ENCODE assay signal across 10 mouse cellular contexts in the genomic region with DNA sequence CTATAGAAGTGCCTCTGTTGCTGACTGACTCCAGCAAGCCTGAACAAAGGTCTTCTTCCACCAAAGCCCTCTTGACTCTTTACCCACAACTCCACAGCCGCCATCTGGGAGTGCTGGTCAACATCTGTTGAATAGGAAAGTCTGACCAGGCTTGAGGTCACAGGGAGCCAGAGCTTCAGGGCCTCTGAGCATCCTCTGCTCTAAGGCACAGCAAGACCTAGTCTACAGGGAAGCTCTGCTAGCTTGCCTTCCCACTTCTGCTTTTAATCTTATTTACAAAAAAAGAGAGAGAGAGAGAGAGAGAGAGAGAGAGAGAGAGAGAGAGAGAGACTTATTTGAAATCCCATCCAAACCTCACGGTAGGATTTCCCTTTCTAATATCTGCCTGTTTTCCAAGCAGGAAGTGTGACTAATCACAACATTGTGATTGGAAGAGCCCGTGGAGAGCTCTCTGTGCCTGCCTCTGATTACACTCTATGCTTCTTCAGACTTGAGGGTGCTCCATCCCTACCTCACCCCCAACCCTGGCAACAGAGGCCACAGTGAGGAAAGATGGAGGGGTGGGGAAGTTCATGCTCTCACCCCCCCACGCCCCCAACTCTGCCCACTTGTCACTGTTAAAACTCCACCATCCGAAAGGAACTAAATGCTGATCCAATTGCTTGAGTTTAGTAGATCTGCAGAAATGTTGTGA.
DNase-seq lines count a peak whose midpoint lies in the region; ATAC-seq lines count a peak whose summit lies in the region.
"Had no signal": no experiment of that assay in that cellular context is flagged by ENCODE, and none has a peak within 500 bp of the region (broad histone marks: within the 10 kb centered on the region; RNA-seq: fewer than 3 reads in every experiment).

No protein-coding gene starts in this region.

- H3K4me1 ChIP-seq in embryonic facial prominence, embryonic 13.5 days = peaks cover 34% of the 10 kb centered on the region
- no peaks in the 10 kb centered on the region for H3K4me1 ChIP-seq in liver, embryonic 13.5 days (replicated peaks)

- no peaks in the 10 kb centered on the region for H3K9me3 ChIP-seq in embryonic facial prominence, embryonic 13.5 days
- H3K9me3 ChIP-seq in liver, embryonic 13.5 days (replicated peaks) = no peaks in the 10 kb centered on the region
- H3K9me3 ChIP-seq: limb, embryonic 12.5 days had no signal

- H3K27me3 ChIP-seq in embryonic facial prominence, embryonic 13.5 days = no peaks in the 10 kb centered on the region
- 0 out of 2 replicates have a peak, but pooled peaks cover 4% of the 10 kb centered on the region for H3K27me3 ChIP-seq in liver, embryonic 13.5 days
- H3K27me3 ChIP-seq: limb, embryonic 12.5 days had no signal

- H3K36me3 ChIP-seq in embryonic facial prominence, embryonic 13.5 days = no peaks in the 10 kb centered on the region
- no peaks in the 10 kb centered on the region for H3K36me3 ChIP-seq in liver, embryonic 13.5 days
- H3K36me3 ChIP-seq: limb, embryonic 12.5 days had no signal

- intact Hi-C loops in left cerebral cortex, postnatal 4 days (cut with DNase I) = no loop called here

- no peak overlapping the region for H3K4me2 ChIP-seq in embryonic facial prominence, embryonic 13.5 days
- H3K4me2 ChIP-seq in liver, embryonic 13.5 days = no peak overlapping the region
- H3K4me2 ChIP-seq: limb, embryonic 12.5 days had no signal

- WGBS in embryonic facial prominence, embryonic 13.5 days = 35% methylated on average over 5 of the region's 5 CpGs
- WGBS in liver, embryonic 13.5 days (ENCODE audit: insufficient replicate concordance) = 35% methylated on average over 5 of the region's 5 CpGs

- DNase-seq in heart, adult 18-20 months = peak; percentile 12 to 26
- DNase-seq in heart, postnatal 4 days = no peak
- DNase-seq in 416B (ENCODE audit: low read depth) = peak; percentile 12
- DNase-seq in liver, embryonic 13.5 days = no peak
- DNase-seq in right cerebral cortex, postnatal 14 days = no peak
- no peak for DNase-seq in left cerebral cortex, postnatal 4 days
- DNase-seq: spleen, adult 18-20 months had no signal

- no peak for ATAC-seq in embryonic facial prominence, embryonic 13.5 days (ENCODE audit: insufficient number of reproducible peaks, insufficient read depth, low FRiP score, low TSS enrichment, low read depth)
- peak; percentile 23; the same call in 1 of the 2 replicates for ATAC-seq in liver, embryonic 13.5 days (ENCODE audit: low read depth)
- ATAC-seq in monocyte, adult 5-6 weeks (replicated peaks; ENCODE audit: insufficient number of reproducible peaks, low FRiP score, low TSS enrichment, poor library complexity, severe bottlenecking) = no peak

- peak overlapping the region; percentile 55; the same call in 1 of the 2 replicates for H3K27ac ChIP-seq in embryonic facial prominence, embryonic 13.5 days
- peak overlapping the region; percentile 63; the same call in 1 of the 2 replicates for H3K27ac ChIP-seq in liver, embryonic 13.5 days
- H3K27ac ChIP-seq: limb, embryonic 12.5 days had no signal

- no peak overlapping the region for H3K4me3 ChIP-seq in embryonic facial prominence, embryonic 13.5 days
- no peak overlapping the region for H3K4me3 ChIP-seq in liver, embryonic 13.5 days (replicated peaks)
- H3K4me3 ChIP-seq: limb, embryonic 12.5 days had no signal

- no peak overlapping the region for H3K9ac ChIP-seq in embryonic facial prominence, embryonic 13.5 days
- H3K9ac ChIP-seq in liver, embryonic 13.5 days = no peak overlapping the region
- H3K9ac ChIP-seq: limb, embryonic 12.5 days had no signal

Comparison
In these comparisons a context has a peak if more than half of its experiments do, and no peak if none do; other contexts are left out.
1. DNase-seq: peak in heart, adult 18-20 months (2 of 2) and 416B (single experiment); none in heart, postnatal 4 days (single experiment), liver, embryonic 13.5 days (single experiment), right cerebral cortex, postnatal 14 days (single experiment) and left cerebral cortex, postnatal 4 days (single experiment).